Mouse (Mus musculus) neural tube, embryonic 13.5 days (tissue): ENCODE data around the gene Ap5s1. TPM values are rescaled to one million over a fixed set of nuclear protein-coding genes. Genes with fewer than 3 reads are reported as not detected.
A peak's percentile ranks its signal among the peaks of the same experiment; 100 is the strongest.
"Not testable (repeated sequence)": the region's sequence is repeated elsewhere in the genome, so short reads cannot be mapped to it uniquely, and the experiment has no call there.

Source experiments
- ATAC-seq: fragments of 200-750 bp; cut with Nextera tagmentation; 2 replicates; pipeline ENCODE4 v1.8.0; 2017; ENCODE audit warnings: low read depth, mild to moderate bottlenecking, moderate TSS enrichment, moderate library complexity
- H3K27ac ChIP-seq: fragments of 300-500 bp; sonication (generic); replicated peaks from 2 replicates; pipeline ENCODE4 v1.5.1; 2015; ENCODE audit warnings: moderate library complexity, mild to moderate bottlenecking, inconsistent platforms
- H3K27me3 ChIP-seq: fragments of 300-500 bp; sonication (generic); 2 replicates; pipeline ENCODE4 v1.6.1; 2015; ENCODE audit warnings: mild to moderate bottlenecking, inconsistent platforms
- H3K36me3 ChIP-seq: fragments of 300-500 bp; sonication (generic); 2 replicates; pipeline ENCODE4 v1.6.1; 2015; ENCODE audit warnings: mild to moderate bottlenecking, inconsistent platforms
- H3K4me1 ChIP-seq: fragments of 300-500 bp; sonication (generic); replicated peaks from 2 replicates; pipeline ENCODE4 v1.6.1; 2015; ENCODE audit warnings: inconsistent platforms
- H3K4me2 ChIP-seq: fragments of 300-500 bp; sonication (generic); 2 replicates; pipeline ENCODE4 v1.6.1; 2015; ENCODE audit warnings: inconsistent platforms, mild to moderate bottlenecking, moderate library complexity
- H3K4me3 ChIP-seq: fragments of 300-500 bp; sonication (generic); 2 replicates; pipeline ENCODE4 v1.5.1; 2015; ENCODE audit warnings: mild to moderate bottlenecking, inconsistent platforms
- H3K9ac ChIP-seq: fragments of 300-500 bp; sonication (generic); 2 replicates; pipeline ENCODE4 v1.6.1; 2015; ENCODE audit warnings: moderate library complexity, mild to moderate bottlenecking, inconsistent platforms
- H3K9me3 ChIP-seq: fragments of 300-500 bp; sonication (generic); 2 replicates; pipeline ENCODE4 v1.6.1; 2016; ENCODE audit warnings: inconsistent platforms
- WGBS: fragments of 180-500 bp; shearing (Covaris S2); methylation state at CpG from one replicate; pipeline ENCODE4 v1.1.7; 2015; 5-methylcytosine and 5-hydroxymethylcytosine counted together
- polyA plus RNA-seq: library from polyadenylated mRNA; unstranded; fragments of >200 nt; fragmentation: Nextera tagmentation; extraction: Ambion mirVana; gene quantifications from 2 replicates; pipeline ENCODE4 v1.2.1, GENCODE M21; 2015

The Ap5s1 gene
- polyA plus RNA-seq, 1 experiment from 2014 or later = 39.7 TPM

DNA sequence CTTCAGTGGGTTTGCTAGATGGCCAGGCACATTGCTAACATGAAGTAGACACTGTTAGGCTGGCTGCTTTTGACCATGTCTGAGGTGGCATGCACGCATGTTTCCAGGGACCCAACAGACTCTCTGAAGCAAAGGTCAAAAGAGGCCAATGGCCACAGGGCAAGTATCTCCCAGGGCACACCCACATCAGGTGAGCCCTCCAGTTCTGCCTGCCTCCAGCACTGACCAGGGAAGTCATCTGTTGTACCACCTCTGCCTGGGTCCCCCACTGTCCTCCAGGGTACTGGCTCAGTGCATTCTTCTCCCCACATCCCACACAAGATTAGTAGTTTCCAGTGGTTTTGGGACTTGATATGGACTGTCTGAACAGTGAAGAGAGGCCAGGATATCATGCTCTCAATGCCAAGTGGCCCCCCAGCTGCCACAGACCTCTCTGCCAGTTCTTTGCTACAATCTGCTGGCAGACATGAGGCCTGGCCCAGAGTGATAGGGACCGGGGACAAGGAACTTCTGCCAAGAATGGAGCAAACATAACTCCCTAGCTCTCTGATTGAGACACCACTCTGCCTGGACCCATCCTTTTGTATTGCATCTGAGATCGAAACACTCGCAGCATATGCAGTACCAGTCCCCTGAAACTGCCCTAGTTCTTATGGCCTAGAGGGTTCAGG is 2.4 kb downstream of the Ap5s1 start:
- peak; percentile 17; the same call in 1 of the 2 replicates for ATAC-seq
- no peaks in the 10 kb centered on the region for H3K27me3 ChIP-seq
- 84% methylated on average over 4 of the region's 4 CpGs for WGBS
- H3K27ac ChIP-seq = peak overlapping the region; percentile 93
- peak overlapping the region; percentile 84 for H3K9ac ChIP-seq
- H3K36me3 ChIP-seq = peaks cover 18% of the 10 kb centered on the region
- peaks cover 28% of the 10 kb centered on the region for H3K4me1 ChIP-seq
- H3K4me2 ChIP-seq = peak overlapping the region; percentile 56
- no peaks in the 10 kb centered on the region for H3K9me3 ChIP-seq
- H3K4me3 ChIP-seq = peak overlapping the region; percentile 60

- ATAC-seq = peak; percentile 97
- peaks cover 18% of the 10 kb centered on the region for H3K36me3 ChIP-seq
- H3K4me1 ChIP-seq = peaks cover 21% of the 10 kb centered on the region
- no peaks in the 10 kb centered on the region for H3K27me3 ChIP-seq
- 2% methylated on average over 50 of the region's 50 CpGs for WGBS
- peak overlapping the region; percentile 60 for H3K4me3 ChIP-seq
- peak overlapping the region; percentile 56 for H3K4me2 ChIP-seq
- H3K9me3 ChIP-seq = no peaks in the 10 kb centered on the region
- H3K9ac ChIP-seq = peak overlapping the region; percentile 84
- H3K27ac ChIP-seq = peak overlapping the region; percentile 93
Observed at GRCm38 (mm10) chr2:131209969-131210792, 3.3 kb downstream of the Ap5s1 start.

DNA sequence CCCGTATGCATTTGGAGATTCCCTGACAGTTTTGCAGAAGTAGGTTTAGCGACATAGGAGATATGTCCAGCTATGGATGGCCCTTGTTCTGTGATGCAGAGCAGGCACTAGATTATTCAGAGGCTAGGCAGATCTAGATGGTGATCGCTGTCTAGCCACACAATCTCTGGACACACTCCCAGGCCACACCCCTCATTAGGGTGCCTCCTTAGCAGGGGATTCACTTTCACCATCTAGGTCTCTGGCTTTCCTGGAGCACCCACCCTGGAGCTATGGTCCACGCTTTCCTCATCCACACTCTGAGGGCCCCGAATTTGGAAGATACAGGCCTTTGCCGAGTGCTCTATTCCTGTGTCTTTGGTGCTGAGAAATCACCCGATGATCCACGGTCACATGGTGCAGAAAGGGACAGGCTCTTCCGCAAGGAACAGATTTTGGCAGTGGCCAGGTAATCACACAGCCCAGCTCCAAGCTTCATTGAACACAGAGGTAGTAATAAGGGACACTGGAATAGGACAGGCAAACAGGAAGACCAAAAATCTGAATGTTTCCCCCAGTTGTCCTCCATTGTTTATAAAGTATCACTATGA is 4.2 kb downstream of the Ap5s1 start:
- 76% methylated on average over 9 of the region's 9 CpGs for WGBS

GRCm38 (mm10) chr2:131213773-131214172 is 6.9 kb downstream of the Ap5s1 start:
- no peak for ATAC-seq
- no peak overlapping the region for H3K4me3 ChIP-seq
- 87% methylated on average over 7 of the region's 7 CpGs for WGBS

More for the DNA sequence above, 4.2 kb downstream of the Ap5s1 start:
- H3K9ac ChIP-seq = peak overlapping the region; percentile 84
- peak overlapping the region; percentile 60 for H3K4me3 ChIP-seq
- H3K9me3 ChIP-seq = no peaks in the 10 kb centered on the region
- H3K36me3 ChIP-seq = peaks cover 18% of the 10 kb centered on the region
- H3K4me2 ChIP-seq = peak overlapping the region; percentile 56
- no peaks in the 10 kb centered on the region for H3K27me3 ChIP-seq
- H3K27ac ChIP-seq = peak overlapping the region; percentile 93
- no peak for ATAC-seq
- H3K4me1 ChIP-seq = peaks cover 21% of the 10 kb centered on the region

DNA sequence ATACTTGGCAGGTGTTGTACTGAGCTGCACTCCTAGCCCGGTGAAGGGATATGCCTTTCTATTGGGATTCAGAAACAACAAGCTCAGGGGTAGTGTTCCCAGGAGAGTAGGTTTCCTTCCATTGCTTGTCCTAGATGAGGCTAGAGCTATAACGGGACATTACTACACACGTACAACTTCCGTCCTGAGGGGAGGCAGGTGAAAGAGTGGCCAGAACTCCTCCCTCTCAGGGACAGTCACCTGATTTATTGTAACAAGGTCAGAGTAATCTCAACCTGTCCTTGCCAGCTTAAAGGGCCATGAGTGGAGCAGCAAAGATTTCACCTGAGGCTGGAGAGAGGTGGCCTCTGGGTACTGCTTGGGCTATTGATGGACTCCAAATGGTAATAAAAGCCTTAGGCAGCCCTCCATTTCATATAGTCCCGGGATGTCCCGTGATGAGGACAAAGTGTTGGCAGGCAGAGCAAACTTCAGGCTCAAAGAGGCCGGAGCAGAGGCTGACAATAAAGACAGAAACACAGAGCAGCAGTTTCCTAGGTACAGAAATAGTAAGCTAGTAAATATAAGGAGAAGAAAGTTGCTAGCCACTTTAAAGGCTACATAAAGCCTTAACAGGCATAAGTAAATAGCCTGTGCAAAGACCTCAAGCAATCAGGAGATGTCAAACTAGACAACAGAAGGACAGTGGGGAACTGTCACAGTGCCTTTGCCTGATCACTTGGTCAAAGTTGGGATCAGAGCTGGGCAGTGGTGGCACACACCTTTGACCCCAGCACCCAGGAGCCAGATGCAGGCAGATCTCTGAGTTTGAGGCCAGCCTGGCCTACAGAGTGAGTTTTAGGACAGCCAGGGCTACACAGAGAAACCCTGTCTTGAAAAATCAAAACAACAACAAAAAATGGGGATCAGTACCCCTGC is 9.3 kb downstream of the Ap5s1 start:
- H3K4me1 ChIP-seq = peaks cover 7% of the 10 kb centered on the region
- H3K4me3 ChIP-seq = no peak overlapping the region
- H3K4me2 ChIP-seq = no peak overlapping the region
- no peaks in the 10 kb centered on the region for H3K27me3 ChIP-seq
- peaks cover 18% of the 10 kb centered on the region for H3K36me3 ChIP-seq
- WGBS = 84% methylated on average over 7 of the region's 7 CpGs
- no peak for ATAC-seq
- no peaks in the 10 kb centered on the region for H3K9me3 ChIP-seq
- H3K27ac ChIP-seq = no peak overlapping the region
- no peak overlapping the region for H3K9ac ChIP-seq

More at GRCm38 (mm10) chr2:131213773-131214172, 6.9 kb downstream of the Ap5s1 start:
- H3K27ac ChIP-seq = no peak overlapping the region
- peaks cover 18% of the 10 kb centered on the region for H3K36me3 ChIP-seq
- no peak overlapping the region for H3K9ac ChIP-seq
- no peaks in the 10 kb centered on the region for H3K9me3 ChIP-seq
- H3K4me1 ChIP-seq = peaks cover 21% of the 10 kb centered on the region
- H3K4me2 ChIP-seq = no peak overlapping the region
- H3K27me3 ChIP-seq = no peaks in the 10 kb centered on the region

- Histone ChIP-seq H3K27ac (no peak overlapping the region), H3K9ac (no peak overlapping the region), H3K27me3 (no peaks in the 10 kb centered on the region), H3K4me3 (no peak overlapping the region), H3K36me3 (no peaks in the 10 kb centered on the region), H3K9me3 (no peaks in the 10 kb centered on the region), H3K4me1 (no peaks in the 10 kb centered on the region), H3K4me2 (no peak overlapping the region)
- 84% methylated on average over 4 of the region's 4 CpGs for WGBS
- ATAC-seq = no peak
Observed at GRCm38 (mm10) chr2:131220030-131220429, 13.2 kb downstream of the Ap5s1 start.

DNA sequence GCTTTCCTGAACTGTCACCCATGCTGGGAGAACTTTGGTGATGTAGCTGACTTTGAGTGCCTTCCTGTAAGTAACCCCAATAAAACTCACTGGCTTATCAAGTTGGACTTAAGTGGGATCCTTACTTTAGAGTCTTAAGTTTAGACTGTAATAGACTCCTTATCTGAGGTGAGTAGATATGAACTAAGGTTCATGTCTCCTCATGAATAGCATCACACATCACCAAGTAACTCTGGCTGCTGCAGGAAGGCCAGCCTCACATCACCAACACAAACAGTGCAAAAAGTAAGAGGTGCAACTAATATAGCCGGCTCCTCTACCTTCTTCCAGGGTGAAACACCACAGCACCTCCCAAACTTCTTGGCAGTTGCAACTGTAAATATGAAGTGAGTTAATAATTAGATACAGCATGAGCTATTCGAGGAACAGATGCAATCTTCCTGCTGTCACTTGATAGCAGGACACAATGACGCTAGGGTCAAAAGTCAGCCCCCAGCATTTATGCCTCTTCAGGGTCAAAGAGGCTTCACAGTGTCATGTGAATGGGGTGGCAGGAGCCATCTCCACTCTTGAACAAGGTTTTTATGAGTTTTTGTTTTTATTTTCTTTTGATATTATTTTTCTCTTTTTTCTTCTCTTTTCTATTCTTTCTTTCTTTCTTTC is 15.1 kb downstream of the Ap5s1 start:
- H3K4me2 ChIP-seq = no peak overlapping the region
- no peak for ATAC-seq
- H3K9me3 ChIP-seq = no peaks in the 10 kb centered on the region
- no peaks in the 10 kb centered on the region for H3K36me3 ChIP-seq
- no peak overlapping the region for H3K4me3 ChIP-seq
- no peak overlapping the region for H3K9ac ChIP-seq
- 81% methylated on average over 3 of the region's 3 CpGs for WGBS
- H3K27me3 ChIP-seq = no peaks in the 10 kb centered on the region
- H3K4me1 ChIP-seq = no peaks in the 10 kb centered on the region
- no peak overlapping the region for H3K27ac ChIP-seq

DNA sequence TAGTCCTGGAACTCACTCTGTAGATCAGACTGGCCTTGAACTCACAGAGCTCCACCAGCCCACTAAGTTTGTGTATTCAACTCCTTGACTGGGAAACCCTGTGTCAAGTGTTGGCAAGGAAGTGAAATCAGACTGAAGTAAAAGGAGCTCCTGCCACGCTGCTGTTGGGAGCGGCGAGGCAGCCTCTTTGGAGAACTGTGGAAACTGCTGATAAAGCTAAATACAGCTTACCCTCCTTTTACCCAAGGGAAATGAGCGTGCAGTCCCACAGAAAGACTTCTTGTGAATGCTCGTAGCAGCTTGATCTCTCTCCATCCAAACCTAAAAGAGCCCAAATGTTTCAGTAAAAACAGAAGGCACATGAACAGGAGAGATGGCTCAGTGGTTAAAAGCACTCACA is 15.7 kb downstream of the Ap5s1 start:
- Histone ChIP-seq H3K4me1 (no peaks in the 10 kb centered on the region), H3K36me3 (no peaks in the 10 kb centered on the region), H3K4me3 (no peak overlapping the region), H3K9me3 (no peaks in the 10 kb centered on the region), H3K4me2 (no peak overlapping the region), H3K9ac (no peak overlapping the region), H3K27me3 (no peaks in the 10 kb centered on the region), H3K27ac (no peak overlapping the region)
- no peak for ATAC-seq
- 65% methylated on average over 5 of the region's 5 CpGs for WGBS

- H3K27me3 ChIP-seq = no peaks in the 10 kb centered on the region
- H3K36me3 ChIP-seq = no peaks in the 10 kb centered on the region
- H3K4me3 ChIP-seq = no peak overlapping the region
- H3K27ac ChIP-seq = no peak overlapping the region
- H3K9ac ChIP-seq = no peak overlapping the region
- ATAC-seq = no peak
- WGBS = 76% methylated on average over 1 of the region's 1 CpGs
- no peaks in the 10 kb centered on the region for H3K9me3 ChIP-seq
- H3K4me2 ChIP-seq = no peak overlapping the region
- H3K4me1 ChIP-seq = no peaks in the 10 kb centered on the region
Observed at GRCm38 (mm10) chr2:131223569-131223968, 16.7 kb downstream of the Ap5s1 start.

- 79% methylated on average over 6 of the region's 6 CpGs for WGBS
- Histone ChIP-seq H3K4me1 (no peaks in the 10 kb centered on the region), H3K9me3 (no peaks in the 10 kb centered on the region), H3K27ac (no peak overlapping the region), H3K4me2 (no peak overlapping the region), H3K27me3 (no peaks in the 10 kb centered on the region), H3K4me3 (no peak overlapping the region), H3K36me3 (no peaks in the 10 kb centered on the region), H3K9ac (no peak overlapping the region)
- ATAC-seq = no peak
Observed at GRCm38 (mm10) chr2:131225178-131225577, 18.3 kb downstream of the Ap5s1 start.

- H3K27me3 ChIP-seq, H3K27ac ChIP-seq, H3K9ac ChIP-seq, H3K4me3 ChIP-seq, H3K4me2 ChIP-seq, ATAC-seq, H3K4me1 ChIP-seq, H3K36me3 ChIP-seq, H3K9me3 ChIP-seq: not testable (repeated sequence)
- WGBS = 82% methylated on average over 2 of the region's 2 CpGs
Observed at GRCm38 (mm10) chr2:131226669-131227068, 19.8 kb downstream of the Ap5s1 start.
